Mouse (Mus musculus) ovary, adult 2 months (tissue): ENCODE results near the gene Rnft2. TPM values are rescaled to one million over a fixed set of nuclear protein-coding genes. Genes with fewer than 3 reads are reported as not detected.

ENCODE experiments used
- polyA plus RNA-seq: library from polyadenylated mRNA; depleted of rRNA; stranded (reverse); fragments of >200 nt; gene quantifications from 2 replicates; pipeline ENCODE4 v1.2.3, GENCODE M21; 2012; rRNA removed

The Rnft2 gene
- 6.6 and 9.3 TPM in 2 replicates for polyA plus RNA-seq

GRCm38 (mm10) chr5:118244606-118245443, at the start of gene Rnft2, which contains the start of gene 2410131K14Rik:
Gene Rnft2 (minus strand): TSS chr5:118245116.
Gene 2410131K14Rik (plus strand): TSS chr5:118245227.

GRCm38 (mm10) chr5:118164581-118164980, 80.3 kb downstream of the Rnft2 start, which contains the start of gene Hrk:
Gene Hrk (plus strand): TSS chr5:118164648.

GRCm38 (mm10) chr5:118154839-118155564, 89.9 kb downstream of the Rnft2 start, which contains the start of gene Fbxw8:
Gene Fbxw8 (minus strand): TSS chr5:118155464.

Other genes with a start within 250 kb of the Rnft2 start
- gene Tesc, start 217.4 kb downstream of the Rnft2 start, polyA plus RNA-seq, result 8.7 and 21.5 TPM in 2 replicates
- gene Fbxw8, start 89.7 kb downstream of the Rnft2 start, polyA plus RNA-seq, result 86.6 and 90.9 TPM in 2 replicates
- 0.07 and 0.25 TPM in 2 replicates for gene Hrk, start 80.5 kb downstream of the Rnft2 start, polyA plus RNA-seq
- gene 2410131K14Rik, start 111 bp upstream of the Rnft2 start, polyA plus RNA-seq, result 12.6 and 15.3 TPM in 2 replicates